Mouse (Mus musculus) testis, adult 2 months (tissue): ENCODE measurements around the gene Mical3. TPM values are rescaled to one million over a fixed set of nuclear protein-coding genes. Genes with fewer than 3 reads are reported as not detected.

Source experiments
- H3K27ac ChIP-seq: fragments of 200-500 bp; 2 replicates; pipeline ENCODE4 v1.5.1; 2012; ENCODE audit warnings: low read depth, low read length; ENCODE audit not compliant: control insufficient read depth, insufficient read depth
- H3K27me3 ChIP-seq: fragments of 200-500 bp; 2 replicates; pipeline ENCODE4 v1.6.1; 2012; ENCODE audit warnings: mild to moderate bottlenecking, low read length, moderate library complexity; ENCODE audit not compliant: control insufficient read depth, insufficient read depth
- H3K36me3 ChIP-seq: fragments of 200-500 bp; 2 replicates; pipeline ENCODE4 v1.6.1; 2012; ENCODE audit warnings: mild to moderate bottlenecking, low read length; ENCODE audit not compliant: control insufficient read depth, insufficient read depth
- H3K4me1 ChIP-seq: fragments of 200-500 bp; 2 replicates; pipeline ENCODE4 v1.6.1; 2012; ENCODE audit warnings: low read length; ENCODE audit not compliant: control insufficient read depth, insufficient read depth
- H3K4me3 ChIP-seq: fragments of 200-500 bp; 2 replicates; pipeline ENCODE4 v1.5.1; 2012; ENCODE audit warnings: low read depth, mild to moderate bottlenecking, low read length, moderate library complexity, mixed read lengths; ENCODE audit not compliant: control insufficient read depth
- CTCF ChIP-seq: fragments of 200-500 bp; IDR thresholded peaks from 2 replicates; pipeline ENCODE4 v1.5.1; 2012; ENCODE audit warnings: low read depth, mild to moderate bottlenecking, inconsistent platforms, low read length, moderate library complexity; ENCODE audit not compliant: control insufficient read depth, insufficient read depth, insufficient replicate concordance
- POLR2A ChIP-seq: fragments of 200-500 bp; IDR thresholded peaks from 2 replicates; pipeline ENCODE4 v1.6.1; 2012; ENCODE audit warnings: low read depth, mild to moderate bottlenecking, inconsistent platforms, low read length, moderate library complexity; ENCODE audit not compliant: control insufficient read depth
- polyA plus RNA-seq: library from polyadenylated mRNA; depleted of rRNA; stranded (reverse); fragments of >200 nt; gene quantifications from 2 replicates; pipeline ENCODE4 v1.2.3, GENCODE M21; 2012

Mical3 gene
- polyA plus RNA-seq, 1 experiment = 199 TPM

DNA sequence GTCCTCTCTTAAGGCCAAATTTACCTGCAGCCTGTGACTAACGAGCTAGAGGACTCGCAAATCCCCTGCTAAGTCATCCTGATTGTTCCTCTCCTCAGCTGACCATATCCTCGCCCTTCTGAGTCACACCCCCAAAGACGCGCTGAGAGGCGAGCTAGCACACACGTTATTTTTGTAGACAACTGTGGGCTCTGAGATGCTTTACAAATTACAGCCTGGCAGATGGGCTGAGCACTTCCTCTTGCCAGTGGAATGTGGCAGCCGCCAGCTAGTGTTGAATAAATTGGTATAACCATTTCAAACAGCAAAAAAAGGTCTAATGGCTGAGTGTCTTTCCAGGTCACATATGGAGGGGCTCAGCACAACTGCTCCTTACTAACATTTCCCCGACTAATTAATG lies 91.5 kb downstream of the Mical3 start:
- H3K4me3 ChIP-seq = no peak overlapping the region
- no peaks in the 10 kb centered on the region for H3K27me3 ChIP-seq
- H3K27ac ChIP-seq = no peak overlapping the region
- no peaks in the 10 kb centered on the region for H3K4me1 ChIP-seq
- TF ChIP-seq CTCF = no peak
- no peak for TF ChIP-seq POLR2A
- no peaks in the 10 kb centered on the region for H3K36me3 ChIP-seq

DNA sequence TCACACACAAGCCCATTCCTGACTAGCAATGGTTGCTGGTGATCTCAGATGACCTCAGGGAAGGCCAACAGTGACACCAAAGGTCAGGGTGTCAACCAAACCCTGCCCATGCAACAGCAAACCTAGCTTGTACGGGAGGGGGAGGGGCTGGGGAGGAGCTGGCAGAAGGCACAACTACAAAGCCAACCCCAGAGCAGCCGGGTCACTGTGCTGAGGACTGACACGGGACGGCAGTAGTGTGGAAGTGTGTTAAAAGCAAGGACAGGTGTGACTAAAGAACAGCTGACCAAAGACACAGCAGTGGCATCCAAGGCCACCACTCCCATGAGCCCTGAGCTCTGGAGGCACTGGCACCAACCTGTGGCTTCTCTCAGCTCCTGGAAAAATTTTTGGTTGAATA lies 93.7 kb downstream of the Mical3 start:
- H3K36me3 ChIP-seq = no peaks in the 10 kb centered on the region
- H3K4me3 ChIP-seq = no peak overlapping the region
- H3K27me3 ChIP-seq = no peaks in the 10 kb centered on the region
- no peak overlapping the region for H3K27ac ChIP-seq
- TF ChIP-seq CTCF = no peak
- no peak for TF ChIP-seq POLR2A
- H3K4me1 ChIP-seq = no peaks in the 10 kb centered on the region

DNA sequence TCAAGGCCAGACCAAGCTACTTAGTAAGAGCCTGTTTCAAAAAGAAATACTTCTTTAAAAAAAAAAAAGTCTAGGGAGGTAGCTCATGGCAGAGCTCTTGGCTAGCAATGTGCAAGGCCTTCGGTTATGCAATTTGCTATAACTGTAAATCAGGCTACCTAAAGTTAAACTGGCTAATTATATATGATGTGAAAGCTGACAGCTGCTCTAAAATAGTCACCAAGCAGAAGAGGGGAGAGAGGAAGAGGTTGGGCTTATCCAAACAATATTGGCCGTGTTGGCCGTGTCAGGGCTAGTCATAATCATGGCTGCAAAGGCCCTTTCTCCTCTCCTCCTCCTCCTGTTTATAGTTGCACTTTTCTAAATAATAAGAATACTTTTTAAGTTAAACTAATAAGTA lies 94.9 kb downstream of the Mical3 start:
- no peak overlapping the region for H3K4me3 ChIP-seq
- no peaks in the 10 kb centered on the region for H3K4me1 ChIP-seq
- H3K27me3 ChIP-seq = no peaks in the 10 kb centered on the region
- H3K36me3 ChIP-seq = no peaks in the 10 kb centered on the region
- H3K27ac ChIP-seq = no peak overlapping the region
- TF ChIP-seq CTCF = no peak
- no peak for TF ChIP-seq POLR2A

DNA sequence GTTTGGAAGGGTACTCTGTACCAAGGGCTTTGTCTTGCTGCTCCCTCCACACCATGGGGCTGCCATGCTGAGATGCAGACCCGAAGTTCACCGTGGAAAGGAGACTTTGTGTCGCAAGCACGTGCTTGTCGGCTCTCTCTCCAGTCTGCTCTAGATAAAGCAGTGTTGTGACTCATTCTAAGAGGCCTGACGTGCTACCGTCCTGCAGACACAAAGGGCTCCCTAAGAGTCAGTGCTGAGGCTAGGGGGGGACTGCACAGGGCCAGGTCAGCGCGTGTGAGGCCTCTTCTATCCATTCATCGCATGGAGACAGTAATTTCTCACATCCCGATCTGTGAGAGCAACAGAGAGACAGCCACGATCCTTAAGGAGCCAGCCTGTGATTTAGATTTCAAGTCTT lies 95.5 kb downstream of the Mical3 start:
- Histone ChIP-seq H3K4me3 (no peak overlapping the region), H3K27me3 (no peaks in the 10 kb centered on the region), H3K4me1 (no peaks in the 10 kb centered on the region), H3K27ac (no peak overlapping the region), H3K36me3 (no peaks in the 10 kb centered on the region)
- TF ChIP-seq CTCF (no peak), POLR2A (no peak)

DNA sequence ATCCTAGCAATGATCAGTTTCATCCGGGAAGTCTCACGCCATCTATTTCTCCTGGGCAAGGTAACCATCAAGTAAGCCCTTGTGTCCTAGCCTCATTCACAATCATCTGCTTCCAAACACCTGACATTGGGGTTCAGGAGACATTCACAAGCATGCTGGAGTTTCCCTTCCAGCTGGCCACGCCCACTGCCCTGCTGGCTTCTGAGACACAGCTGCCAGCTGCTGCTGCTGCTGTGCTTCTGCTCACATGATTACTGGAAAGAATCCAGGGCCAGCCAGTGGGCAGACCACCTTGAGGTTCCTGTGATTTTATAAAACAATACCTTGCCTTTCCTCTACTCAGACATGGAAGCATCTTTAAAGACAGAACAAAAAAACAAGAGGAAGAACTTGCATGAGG lies 97.5 kb downstream of the Mical3 start:
- H3K27me3 ChIP-seq = no peaks in the 10 kb centered on the region
- no peaks in the 10 kb centered on the region for H3K36me3 ChIP-seq
- no peak overlapping the region for H3K27ac ChIP-seq
- H3K4me1 ChIP-seq = no peaks in the 10 kb centered on the region
- no peak overlapping the region for H3K4me3 ChIP-seq
- no peak for TF ChIP-seq CTCF
- TF ChIP-seq POLR2A = no peak

DNA sequence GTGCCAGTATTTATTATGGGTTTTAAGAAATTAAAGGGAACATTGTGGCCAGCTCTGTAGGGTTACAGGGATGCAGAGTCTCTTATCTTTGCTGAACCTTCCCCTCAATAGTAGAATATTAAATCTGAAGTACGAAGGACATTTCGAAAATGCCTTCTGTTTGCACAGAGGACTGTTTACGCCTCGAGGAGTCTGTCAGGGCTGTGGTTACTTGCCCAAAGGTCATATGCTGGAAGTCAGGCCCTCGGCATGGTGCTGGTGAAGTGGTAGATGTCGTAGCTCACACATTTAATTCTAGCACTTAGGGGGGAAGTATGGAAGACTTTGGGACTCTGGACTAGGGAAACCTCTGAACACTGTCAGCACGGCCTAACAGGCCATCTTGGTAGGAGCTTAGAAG lies 99.4 kb downstream of the Mical3 start:
- no peaks in the 10 kb centered on the region for H3K27me3 ChIP-seq
- TF ChIP-seq CTCF (no peak), POLR2A (no peak)
- no peaks in the 10 kb centered on the region for H3K36me3 ChIP-seq
- no peak overlapping the region for H3K27ac ChIP-seq
- no peaks in the 10 kb centered on the region for H3K4me1 ChIP-seq
- H3K4me3 ChIP-seq = no peak overlapping the region

GRCm38 (mm10) chr6:121029897-121030589 lies 100.8 kb downstream of the Mical3 start:
- Histone ChIP-seq H3K4me3 (no peak overlapping the region), H3K36me3 (no peaks in the 10 kb centered on the region), H3K27me3 (no peaks in the 10 kb centered on the region), H3K4me1 (no peaks in the 10 kb centered on the region), H3K27ac (no peak overlapping the region)
- no peak for TF ChIP-seq CTCF
- no peak for TF ChIP-seq POLR2A

GRCm38 (mm10) chr6:121028514-121028913 lies 102.3 kb downstream of the Mical3 start:
- TF ChIP-seq CTCF (no peak), POLR2A (no peak)
- Histone ChIP-seq H3K4me3 (peak overlapping the region; percentile 41), H3K4me1 (no peaks in the 10 kb centered on the region), H3K36me3 (no peaks in the 10 kb centered on the region), H3K27me3 (no peaks in the 10 kb centered on the region), H3K27ac (no peak overlapping the region)
